Mouse (Mus musculus) 3T3-L1 (cell line): ENCODE data around the gene Lclat1.
"Not testable (repeated sequence)": the region's sequence is repeated elsewhere in the genome, so short reads cannot be mapped to it uniquely, and the experiment has no call there.

Experiments used
- DNase-seq: peaks from one replicate; pipeline ENCODE4 v3.0.0-alpha.2; 2015; ENCODE audit warnings: low read depth, low spot score

Gene Lclat1

DNA sequence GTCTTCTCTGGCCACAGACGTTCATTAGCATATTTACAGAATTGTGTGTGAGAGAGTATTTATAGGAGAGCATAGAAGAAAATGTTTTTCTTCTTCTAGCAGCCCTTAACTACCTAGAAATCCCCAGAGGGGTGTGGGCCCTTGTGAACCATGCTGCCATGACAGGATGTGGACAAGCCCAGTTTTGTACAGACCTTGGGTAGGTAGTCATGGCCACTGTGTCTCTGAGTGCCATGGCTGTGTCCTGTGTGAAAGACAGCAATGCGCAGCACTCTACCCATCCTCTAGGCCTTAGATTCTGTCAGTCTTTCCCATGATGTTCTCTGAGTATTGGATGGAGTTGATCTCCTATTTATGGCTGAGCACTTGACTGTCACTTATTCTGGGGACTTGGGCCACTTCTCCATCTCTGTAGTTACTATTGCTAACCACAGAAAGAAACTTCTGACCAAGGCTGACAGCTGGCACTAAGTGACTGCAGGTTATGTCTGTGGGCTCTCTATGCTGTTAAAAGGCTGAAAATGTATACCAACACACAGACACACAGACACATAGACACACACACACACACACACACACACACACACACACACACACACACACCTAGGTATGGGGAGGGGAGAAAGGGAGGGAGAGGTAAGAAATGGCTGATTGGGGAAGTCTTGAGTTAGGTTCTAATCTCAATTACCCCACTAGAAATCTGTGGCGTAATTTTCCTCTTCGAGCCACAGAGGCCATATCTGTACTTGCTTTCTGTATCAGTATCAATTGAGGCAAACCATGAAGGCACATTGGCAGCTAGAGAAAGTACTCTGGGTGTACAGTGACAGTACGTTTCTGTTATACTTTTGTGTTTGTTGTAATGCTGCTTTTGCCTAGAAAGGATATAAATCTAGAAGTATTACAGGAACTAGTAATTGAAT, 29.0 kb downstream of the Lclat1 start:
- DNase-seq = no peak

- no peak for DNase-seq
These were observed 30.4 kb downstream of the Lclat1 start for GRCm38 (mm10) chr17:73138217-73138616.

GRCm38 (mm10) chr17:73142029-73142428, 34.2 kb downstream of the Lclat1 start:
- no peak for DNase-seq

DNA sequence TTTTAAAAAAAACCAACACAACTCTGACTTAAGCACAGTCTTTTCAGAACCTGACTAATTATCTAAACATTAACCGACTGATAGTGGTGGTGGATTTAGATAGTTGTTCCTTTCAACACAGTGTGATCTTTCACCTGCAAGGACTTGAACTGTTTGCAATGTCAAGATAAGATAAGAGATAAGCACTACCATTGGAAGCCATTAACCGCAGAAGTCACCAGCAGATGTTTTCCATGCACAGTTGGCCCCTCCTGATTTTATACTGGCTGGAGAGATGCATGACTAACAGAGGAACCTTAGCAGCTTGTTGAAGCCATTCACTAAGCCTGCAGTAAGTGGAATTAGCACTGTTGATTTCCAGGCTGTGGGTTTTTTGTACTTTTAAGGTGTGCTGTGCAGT, 34.7 kb downstream of the Lclat1 start:
- DNase-seq = peak; percentile 15

DNA sequence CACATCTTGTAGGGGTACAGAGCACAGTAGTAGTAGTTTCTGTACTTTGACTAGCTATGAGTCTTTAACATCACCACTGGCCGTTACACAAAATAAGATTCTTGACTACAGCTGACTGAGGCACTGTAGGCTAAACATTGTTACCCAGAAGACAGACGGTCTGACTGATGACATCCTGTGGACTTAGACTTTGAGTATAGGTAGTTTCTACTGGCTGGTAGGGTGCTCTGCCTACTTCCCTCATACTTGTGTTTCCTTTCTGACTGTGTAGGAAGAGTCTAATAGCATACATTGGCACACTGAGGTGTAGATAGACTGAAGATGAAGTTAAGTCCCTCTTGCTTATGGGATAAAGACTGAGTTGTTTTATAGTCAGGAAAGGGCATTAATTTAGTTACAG, 37.6 kb downstream of the Lclat1 start:
- no peak for DNase-seq

GRCm38 (mm10) chr17:73148607-73149006, 40.8 kb downstream of the Lclat1 start:
- DNase-seq = no peak

GRCm38 (mm10) chr17:73152790-73153525, 45.2 kb downstream of the Lclat1 start:
- not testable (repeated sequence) for DNase-seq

DNA sequence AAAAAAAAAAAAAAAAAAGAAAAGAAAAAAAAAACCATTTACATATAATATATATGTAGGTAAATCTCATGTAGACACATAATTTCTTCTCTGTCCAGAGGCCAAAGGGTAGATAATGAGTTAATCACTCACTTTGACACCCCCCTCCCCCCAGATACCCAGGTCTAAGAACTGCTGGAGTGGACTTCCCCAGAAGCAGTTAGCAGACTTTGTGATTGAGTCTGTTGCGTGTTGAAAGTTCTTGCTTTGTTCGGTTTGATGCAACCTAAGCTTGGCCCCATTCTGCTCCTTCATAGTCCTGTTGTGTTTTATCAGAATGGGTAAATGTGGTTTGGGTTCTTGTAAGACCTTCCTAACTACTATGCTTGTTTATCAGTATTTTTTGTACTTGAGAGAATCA, 45.9 kb downstream of the Lclat1 start:
- DNase-seq = no peak

DNA sequence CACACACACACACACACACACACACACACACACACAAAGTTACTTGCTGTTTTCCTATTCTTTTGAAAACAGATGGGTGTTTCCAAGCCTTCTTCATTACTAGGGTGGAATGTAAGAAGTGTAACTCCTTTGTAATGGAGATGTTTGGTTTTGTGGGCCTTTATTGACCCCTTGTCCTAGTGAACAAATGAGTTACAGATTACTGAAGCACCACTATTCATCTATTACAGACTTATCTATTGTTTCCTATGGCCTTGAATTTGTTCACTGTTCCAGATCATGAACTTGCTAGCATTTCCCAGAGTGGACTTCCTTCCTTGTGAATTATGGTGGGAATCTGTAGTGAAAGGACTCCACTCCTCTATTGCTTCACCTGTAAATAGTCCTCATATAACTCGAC, 48.8 kb downstream of the Lclat1 start:
- no peak for DNase-seq

DNA sequence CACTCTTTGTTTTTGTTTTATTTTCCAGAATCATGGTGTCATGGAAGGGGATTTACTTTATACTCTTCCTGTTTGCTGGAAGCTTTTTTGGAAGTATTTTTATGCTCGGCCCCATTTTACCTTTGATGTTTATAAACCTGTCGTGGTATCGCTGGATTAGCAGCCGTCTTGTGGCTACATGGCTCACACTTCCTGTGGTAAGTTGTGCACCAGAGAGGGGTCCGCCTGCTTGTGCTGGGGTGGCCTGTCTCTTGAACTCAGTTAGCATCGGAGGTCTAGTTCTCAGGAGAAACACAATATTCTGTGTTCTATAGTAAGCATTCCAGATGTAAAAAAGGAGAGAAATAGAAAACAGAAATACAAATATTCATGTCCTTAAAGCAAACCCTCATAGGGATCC, 54.0 kb downstream of the Lclat1 start:
- no peak for DNase-seq

DNA sequence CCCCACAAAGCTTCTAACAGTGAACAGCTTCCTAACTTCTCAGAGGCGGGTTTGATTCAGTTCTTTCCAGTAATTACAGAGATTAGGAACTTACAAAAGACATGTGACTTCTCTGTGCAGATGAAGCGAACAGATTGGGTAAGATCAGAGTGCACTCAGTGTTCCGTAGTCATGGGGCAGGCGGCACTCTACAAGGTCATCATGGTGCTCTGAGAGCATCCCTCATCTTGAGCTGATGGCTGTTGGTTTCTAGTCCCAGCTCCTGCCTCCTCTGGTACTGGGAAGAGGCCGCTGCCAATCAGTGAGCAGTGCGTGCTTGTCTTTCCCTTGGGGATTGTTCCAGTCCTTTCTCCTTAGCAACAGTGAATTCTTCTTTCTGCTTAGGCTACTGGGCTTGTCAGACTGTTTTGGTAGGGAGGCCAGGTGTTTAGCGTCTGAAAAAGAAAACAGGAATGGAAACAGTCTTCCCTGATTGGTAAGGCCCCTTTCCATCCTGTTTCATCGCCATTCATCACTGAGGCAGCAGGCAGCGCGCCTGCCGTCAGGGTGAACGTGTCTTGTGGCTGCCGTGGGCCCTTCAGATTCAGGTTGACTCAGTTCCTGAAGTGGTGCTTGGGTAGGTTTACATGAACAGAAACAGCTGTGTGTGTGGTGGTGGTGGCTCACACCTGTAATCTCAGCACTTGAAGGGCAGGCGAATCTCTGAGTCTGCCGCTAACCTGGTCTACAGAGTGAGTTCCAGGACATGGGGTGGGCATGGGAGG, 54.8 kb downstream of the Lclat1 start:
- no peak for DNase-seq

DNA sequence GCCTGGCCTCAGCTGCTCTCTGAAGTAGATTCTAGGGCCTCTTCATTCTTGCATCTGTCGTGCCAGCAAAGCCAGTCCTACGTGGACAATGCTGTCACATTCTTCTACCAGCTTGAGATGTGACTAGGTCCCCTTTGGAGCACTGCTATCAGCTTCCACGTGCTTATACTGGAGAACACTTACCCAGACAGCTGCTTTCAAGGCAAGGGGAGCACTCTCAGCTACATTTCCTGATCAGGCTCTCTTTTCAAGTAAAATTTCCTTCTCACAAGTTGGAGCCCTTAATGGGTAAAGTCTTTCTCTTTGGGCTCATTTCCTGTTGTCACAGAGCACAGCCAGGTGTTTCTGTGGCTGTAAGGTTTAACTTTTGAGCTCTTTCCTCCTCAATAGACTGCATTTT, 55.8 kb downstream of the Lclat1 start:
- no peak for DNase-seq

DNA sequence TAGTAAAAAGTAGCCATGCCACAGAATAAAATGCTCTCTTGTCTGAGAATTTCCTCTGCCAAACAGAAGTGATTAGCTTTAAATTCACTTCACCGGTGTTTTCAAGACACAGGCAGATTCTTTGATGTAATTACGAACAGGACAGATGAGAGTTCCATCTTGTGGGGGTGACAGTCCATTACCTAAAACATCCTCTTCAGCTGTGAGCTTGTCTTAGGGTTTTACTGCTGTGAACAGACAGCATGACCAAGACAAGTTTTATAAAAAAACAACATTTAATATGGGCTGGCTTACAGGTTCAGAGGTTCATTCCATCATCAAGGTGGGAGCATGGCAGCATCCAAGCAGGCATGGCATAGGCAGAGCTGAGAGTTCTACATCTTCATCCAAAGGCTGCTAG, 56.3 kb downstream of the Lclat1 start:
- DNase-seq = no peak

GRCm38 (mm10) chr17:73169461-73169860, 61.7 kb downstream of the Lclat1 start:
- no peak for DNase-seq

- DNase-seq = no peak
These were observed 62.4 kb downstream of the Lclat1 start for GRCm38 (mm10) chr17:73170141-73170540.

GRCm38 (mm10) chr17:73174083-73174562, 66.3 kb downstream of the Lclat1 start:
- DNase-seq = peak; percentile 99

DNA sequence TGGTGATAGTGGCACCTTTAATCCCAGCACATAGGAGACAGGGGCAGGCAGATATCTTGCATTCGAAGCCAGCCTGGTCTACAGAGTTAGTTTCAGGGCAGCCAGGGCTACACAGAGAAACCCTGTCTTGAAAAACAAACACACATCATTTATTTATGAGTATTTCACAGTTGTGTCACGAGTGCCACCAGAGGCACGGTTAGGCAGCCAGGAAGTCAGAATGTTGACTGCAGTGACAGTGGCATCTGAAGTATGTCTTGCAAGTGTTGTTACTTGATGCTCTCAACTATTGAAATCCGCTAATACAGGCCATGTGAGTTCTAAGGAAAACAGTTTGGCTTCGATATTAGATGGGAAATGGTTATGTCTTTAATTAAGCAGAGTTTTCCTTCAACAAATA, 67.9 kb downstream of the Lclat1 start:
- DNase-seq = no peak

DNA sequence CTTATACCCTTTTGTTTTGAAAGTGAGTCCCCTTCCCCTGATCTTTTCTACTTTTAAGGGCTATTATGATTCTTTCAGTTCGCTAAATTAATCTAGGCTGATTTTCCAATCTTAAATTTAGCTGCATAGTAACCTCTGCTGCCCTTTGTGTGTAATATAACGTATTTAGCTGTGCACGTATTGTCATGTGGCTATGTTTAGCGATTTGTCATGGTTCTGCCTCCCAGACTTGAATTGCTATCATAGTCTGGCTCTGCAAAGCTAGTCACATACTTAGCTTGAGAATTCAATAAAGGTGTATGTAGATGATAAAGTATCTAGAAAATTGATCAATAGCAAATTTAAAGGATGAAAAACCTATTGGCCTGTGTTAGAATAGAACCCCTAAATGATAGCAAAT, 69.3 kb downstream of the Lclat1 start:
- DNase-seq = no peak

DNA sequence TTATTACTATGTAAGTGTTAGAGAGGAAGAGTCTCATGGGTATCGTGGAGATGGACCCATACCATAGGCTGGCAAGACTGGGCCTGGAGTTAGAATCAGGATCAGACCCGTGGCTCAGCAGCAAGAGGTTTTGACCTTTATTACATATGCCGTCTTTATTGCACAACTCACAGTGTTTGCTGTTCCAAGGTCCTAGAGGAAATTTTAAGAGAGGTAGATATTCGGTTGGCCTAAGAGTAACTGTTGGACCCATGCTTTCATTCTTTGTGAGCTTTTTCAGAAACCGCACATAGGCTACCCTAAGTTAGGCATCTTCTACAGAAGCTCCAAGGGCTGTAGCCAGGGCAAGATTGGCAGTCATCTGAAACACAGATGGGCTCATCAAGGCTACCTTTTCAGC, 79.1 kb downstream of the Lclat1 start:
- DNase-seq = no peak

DNA sequence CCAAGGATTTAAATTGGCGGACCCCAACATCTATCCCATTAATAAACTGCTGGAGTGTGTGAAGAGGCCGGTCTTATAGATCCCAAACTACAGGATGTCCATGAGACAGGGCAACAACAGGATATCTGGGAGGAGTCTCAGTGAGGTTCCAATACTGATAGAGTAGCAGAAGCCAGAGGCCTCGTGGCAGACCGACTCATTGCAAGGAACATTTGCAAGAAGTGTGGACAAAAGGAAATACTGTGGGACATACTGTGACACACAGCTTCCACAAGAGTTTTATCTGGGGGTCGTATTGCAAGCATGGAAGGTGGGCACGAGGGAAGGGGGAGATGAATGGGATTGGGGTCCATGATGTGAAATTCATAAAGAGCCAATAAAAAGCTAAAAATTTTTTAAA, 86.4 kb downstream of the Lclat1 start:
- peak; percentile 73 for DNase-seq

DNA sequence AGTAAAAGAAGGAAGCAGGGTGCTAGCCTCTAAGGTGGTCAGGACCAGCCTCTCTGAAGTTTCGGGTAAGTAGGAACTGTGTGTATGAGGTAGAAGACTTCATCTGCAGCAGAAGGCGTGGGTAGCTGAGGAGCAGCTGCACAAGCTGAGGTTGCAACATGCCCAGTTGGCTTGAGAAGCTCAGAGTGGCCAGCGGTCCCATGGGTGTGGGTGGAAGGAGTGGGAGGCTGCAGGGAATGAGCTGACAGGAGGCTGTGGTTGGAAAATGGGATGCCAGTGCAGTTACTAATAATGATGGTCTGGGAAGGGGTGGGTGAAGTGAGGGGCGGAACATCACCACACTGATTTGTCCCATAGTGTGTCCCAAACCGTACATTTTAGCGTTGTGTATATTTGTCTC, 86.8 kb downstream of the Lclat1 start:
- peak; percentile 100 for DNase-seq
